Mouse (Mus musculus): ENCODE measurements at regions not wholly inside any gene's neighbourhood (a gene's known extent, or its start where the extent isn't known, plus 50 kb on each side); places are given as distances from the start of the nearest gene placed in this dataset.
A peak's percentile ranks its signal among the peaks of the same experiment; 100 is the strongest.

GRCm38 (mm10) chr13:5229476-5229875, 620.5 kb upstream of the Akr1e1 start:
- no peak for DNase-seq

DNA sequence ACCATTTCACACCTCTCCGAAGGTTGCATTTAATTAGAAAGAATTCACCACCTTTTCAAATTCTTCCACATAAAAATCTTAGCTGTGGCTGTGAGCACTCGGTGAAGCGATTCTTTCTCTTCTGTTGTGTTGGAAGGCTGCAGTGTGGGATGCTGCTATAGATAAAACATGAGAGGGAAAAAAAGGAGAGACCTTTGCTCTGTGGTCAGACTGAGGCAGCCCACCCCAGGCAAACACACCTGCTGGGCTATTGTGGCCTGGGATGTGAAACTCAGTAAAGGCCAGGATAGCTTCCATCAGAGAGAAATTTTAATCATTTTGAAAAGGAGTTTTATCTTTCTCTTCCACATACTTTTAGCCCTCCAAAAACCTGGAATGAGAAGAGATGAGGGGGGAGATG, 625.3 kb upstream of the Akr1e1 start:
- no peak for DNase-seq

GRCm38 (mm10) chr13:5235391-5235790, 625.9 kb upstream of the Klf6 start:
- no peak for DNase-seq

DNA sequence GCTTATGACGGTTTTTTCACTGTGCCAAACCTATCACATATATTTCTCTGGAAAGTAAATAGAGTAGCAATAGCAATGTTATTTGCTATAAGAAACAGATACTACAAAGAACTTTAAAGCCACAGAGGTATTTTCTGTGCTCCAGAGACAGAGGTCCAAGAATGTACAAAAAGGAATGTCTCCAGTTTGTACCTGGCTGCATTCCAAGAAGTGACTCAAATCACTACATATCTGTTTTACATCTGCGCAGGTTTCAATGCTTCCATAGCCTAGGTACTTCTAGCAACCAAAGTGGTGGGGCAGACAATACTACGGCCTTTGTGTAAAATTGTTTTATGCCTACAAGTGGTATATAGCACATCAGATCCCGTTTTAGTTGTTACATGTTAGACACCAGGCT, 620.7 kb upstream of the Klf6 start:
- DNase-seq, result no peak

DNA sequence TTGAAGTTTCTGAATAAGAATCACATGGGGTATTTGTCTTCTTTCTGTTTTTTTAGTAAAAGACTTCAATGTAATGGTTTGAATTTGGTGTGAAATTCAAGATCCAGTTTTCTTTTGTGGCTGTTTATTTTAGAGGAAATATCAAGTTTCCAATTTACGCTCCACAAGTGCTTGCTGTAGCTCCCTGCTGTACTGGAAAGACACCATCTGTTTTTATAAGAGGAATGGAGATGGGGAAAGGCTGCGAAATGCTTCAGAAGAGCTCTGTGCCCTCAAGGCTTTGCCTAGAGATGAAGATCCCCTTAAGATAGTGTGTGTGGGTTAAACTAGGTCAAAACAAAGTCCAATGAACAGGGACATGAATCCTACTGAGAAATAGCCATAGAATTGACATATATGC, 618.5 kb upstream of the Klf6 start:
- DNase-seq, result no peak

DNA sequence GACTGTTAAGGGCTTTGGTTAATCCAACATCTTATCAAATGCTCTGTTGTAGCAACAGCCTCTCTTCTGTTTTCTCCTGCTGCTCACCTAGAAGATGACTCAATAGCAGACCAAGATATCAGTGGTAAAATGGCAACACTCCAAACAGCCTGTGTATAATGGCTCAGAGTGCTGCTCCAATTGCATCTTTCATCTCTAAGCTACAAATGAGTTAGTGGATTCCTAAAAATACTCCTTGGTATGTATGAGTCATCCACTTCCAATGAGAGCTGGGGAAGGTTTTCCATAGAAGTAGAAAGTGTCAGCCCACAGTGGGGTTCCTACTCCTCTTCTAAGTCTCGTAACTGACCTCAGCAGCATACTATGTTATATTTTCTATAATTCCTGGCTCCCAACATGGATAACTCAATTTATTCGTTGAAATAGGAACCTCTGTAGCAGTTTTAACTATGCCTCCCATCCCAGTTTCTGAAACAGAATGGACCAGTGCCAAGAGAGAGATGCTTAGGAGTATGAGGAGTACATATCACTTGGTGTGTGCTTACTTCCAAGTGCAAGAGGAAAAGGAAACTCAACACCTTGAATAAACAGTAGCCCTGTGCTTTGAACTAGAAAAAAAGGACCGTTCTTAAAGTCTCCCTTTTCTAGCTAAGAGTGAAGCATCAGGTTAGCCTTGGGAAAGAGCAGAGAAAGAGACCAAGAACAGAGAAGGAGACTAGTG, 612.5 kb upstream of the Klf6 start:
- DNase-seq, result no peak

DNA sequence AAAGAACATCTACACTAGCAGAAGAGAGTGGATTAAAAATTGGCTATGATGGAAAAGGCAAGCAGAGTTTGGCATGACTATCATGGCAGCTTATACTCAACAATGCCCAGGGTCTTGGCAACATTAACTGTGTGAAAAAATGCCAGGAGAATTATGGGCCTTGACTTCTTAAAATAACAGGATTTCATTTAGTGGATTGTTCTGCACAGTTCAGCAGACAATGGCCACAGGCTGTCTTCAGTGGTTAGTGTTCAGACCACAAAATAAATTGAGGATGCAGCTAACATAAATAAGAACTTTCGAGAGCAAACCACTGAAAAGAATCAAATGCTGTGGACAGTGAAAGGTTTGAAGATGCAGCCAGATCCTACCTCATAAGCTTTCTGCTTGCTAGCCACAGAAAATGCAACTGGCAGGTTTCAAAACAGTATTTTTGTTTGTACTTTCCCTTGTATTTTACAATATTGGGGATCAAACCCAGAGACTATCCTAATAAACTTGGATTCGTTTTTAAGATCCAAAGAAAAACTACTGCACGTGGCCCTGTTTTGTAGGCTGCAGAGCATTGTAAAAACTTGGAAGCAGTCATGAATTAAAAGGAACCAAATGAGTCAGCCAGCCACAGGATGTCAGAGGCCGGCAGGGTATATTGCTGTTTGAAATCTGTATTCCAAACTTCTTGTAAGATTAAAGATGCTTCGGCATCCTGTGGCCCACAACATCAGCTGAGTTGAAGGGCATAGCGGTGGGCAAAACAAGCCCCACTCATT, 603.2 kb upstream of the Klf6 start:
- DNase-seq, result no peak

DNA sequence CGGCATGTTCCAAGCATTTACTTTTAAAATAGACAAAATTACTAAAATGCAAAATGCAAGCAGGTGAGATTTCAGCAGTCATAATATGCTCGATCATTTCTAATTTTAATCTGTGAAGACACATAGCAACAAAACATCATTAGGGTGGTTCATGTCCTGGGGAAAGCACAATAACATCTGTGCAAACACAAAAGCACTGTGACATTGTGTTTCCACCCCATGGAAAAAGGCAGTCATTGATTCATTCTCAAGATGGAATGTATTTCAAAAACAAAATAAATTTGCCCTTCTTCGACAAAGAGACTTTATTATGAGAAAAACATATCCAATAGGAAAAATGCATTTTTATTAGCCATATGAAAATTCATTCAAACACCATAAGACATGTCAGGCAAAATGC, 601.5 kb upstream of the Klf6 start:
- DNase-seq, result no peak

- DNase-seq, result no peak
Measured at GRCm38 (mm10) chr13:5272506-5273192, 588.6 kb upstream of the Klf6 start.

- DNase-seq, result no peak
Measured at GRCm38 (mm10) chr13:5276564-5276963, 584.7 kb upstream of the Klf6 start.

DNA sequence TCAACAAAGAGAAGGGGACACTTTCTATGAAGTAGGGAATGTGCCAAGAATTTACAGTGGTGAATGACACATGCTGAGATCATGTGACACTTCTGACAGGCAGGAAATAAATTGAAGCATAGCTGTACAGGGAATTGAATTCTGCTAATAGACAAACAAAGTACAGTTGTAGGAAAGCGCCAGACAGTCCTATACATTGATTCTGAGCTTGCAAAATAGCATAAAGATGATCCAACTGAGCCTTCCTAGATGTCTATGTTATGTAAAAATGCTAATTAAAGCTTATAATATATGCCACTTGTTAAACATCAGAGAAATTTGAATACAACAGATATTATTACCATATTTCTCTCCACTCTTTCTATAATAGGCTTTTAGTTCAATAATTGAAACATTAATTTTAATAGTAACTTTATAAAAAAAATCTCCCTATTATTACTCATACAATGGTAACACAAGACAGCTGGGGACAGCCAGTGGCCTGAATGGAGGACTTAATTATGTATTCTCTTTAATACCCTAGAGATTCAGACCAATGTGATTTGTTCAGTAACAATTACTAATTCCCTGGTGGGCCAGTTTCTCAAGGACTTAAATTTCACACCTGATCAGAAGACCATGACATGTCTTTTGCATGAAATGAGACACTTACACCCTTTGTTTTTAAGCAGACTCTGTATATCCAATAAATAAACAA, 571.4 kb upstream of the Klf6 start:
- DNase-seq, result no peak

- peak; percentile 29 for DNase-seq
Measured at GRCm38 (mm10) chr13:5302141-5302540, 559.1 kb upstream of the Klf6 start.

GRCm38 (mm10) chr13:5306688-5307087, 554.6 kb upstream of the Klf6 start:
- DNase-seq, result no peak

GRCm38 (mm10) chr13:5313297-5313696, 548.0 kb upstream of the Klf6 start:
- DNase-seq, result no peak

DNA sequence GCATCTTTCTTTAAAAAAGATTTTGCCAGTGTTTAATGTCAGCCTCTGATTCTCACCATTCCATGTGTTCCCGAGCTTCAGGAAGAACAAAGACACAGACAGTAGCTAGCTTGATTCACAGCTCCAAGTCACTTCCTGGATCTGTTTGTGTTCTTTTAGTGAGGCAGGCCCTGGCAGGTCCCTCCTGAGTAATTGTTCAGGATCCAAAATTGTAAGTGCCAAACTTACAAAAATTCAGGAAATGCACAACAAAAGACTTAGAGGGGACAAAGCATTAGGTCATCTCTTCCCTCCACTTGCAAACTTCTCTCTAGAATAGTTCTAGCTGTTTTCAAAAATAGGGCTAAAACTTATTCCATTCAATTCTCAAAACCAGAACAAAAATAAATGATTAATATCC, 546.3 kb upstream of the Klf6 start:
- DNase-seq, result no peak

DNA sequence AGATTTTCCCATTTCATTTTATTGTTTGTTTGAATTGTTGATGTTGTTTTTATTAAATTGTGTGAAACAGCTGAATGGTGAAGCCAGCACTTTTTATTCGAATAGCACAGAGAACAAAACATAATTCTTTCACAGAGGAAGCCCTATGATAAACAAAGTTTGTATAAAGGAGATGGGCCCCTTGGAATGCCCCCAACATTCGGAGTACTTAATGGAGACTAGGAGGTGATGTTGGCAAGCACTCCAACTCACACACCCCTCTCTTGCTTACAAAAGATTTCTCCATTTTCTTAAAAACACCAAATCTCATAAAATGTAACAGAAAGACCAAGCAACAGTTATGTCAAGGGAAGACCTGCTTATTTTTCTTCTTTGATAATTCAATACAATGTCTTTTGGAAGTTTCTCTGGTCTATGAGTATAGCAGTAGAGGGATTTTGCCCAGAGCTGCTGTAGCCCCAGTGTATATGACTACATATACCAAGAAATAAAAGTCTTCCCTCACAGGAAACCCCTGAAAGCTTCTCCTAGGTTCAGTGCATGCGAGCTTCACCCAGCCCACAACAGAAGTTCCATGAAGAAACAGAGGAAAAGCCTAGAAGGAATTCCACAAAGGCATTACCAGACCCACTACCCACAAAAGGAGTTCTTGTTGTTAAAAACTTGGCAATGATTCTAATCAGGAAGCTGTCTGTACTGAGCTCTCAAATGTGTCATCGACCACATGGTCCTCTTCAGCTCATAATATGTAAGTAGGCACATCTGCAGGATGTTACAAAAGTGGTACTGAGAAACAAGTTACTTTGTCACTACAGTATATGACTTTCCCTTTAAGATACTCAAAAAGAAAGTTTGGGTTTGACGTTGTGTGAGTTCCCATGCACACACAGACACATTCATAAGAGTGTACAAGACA, 543.1 kb upstream of the Klf6 start:
- DNase-seq, result no peak

DNA sequence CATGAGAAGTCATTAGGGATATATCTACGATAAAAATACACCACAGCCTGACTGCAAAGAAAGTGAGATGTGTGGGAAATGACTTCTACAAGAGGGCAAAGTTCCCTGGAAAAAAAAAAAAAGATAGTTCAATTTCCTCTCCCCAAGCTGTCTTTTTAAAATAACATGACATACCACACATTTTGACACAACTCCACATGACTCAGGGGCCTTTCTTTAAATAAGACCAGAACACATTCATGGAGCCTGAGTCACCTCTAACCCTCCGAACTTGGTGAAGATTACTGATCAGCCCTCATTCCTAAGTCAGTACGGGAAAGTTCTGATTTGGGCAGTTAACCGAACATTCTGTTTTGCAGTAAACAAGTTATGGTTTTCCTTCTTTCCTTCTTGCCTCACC, 515.6 kb upstream of the Klf6 start:
- DNase-seq, result no peak

DNA sequence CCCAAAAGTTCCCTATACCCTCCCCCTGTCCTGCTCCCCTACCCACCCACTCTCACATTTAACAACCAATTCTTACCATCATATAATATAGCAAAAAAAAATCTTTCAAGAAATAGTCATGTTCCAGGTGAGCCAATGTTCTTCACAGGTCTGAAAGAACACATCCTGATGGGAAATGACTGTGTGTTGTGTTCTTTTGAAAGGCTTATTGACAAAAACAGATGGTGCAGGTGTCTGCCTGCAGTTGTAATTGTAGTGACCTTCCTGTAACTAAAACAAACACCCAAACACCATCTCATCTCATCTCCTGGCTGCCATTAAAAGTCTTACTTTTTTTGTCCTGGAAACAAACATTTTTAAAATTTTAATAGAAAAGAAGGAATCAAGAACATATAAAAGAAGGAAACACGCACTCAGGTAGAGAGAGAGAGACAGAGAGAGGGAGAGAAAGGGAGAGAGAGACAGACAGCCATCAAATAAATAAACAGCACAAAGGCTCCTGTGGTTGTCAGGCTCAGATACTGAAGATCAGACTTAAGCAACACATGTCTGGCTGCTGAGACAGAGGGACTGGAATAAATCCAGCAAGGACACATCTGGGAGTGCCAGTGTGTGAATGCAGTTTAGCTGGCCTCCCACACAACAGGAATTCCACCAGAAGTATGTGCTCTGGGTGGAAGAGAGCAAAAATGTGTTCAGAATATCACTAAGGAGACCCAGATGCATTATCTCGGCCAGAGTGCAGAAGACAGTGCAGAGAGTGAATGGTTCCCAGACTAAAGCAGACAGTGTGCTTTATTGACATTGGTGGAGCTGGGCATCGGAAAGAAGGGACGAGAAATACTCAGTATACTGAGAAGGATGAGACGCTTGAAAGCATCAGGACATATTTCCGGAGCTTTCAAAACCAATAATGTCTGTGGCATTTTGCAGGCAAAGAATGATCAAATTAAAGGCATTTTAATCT, 513.5 kb upstream of the Klf6 start:
- DNase-seq, result no peak

DNA sequence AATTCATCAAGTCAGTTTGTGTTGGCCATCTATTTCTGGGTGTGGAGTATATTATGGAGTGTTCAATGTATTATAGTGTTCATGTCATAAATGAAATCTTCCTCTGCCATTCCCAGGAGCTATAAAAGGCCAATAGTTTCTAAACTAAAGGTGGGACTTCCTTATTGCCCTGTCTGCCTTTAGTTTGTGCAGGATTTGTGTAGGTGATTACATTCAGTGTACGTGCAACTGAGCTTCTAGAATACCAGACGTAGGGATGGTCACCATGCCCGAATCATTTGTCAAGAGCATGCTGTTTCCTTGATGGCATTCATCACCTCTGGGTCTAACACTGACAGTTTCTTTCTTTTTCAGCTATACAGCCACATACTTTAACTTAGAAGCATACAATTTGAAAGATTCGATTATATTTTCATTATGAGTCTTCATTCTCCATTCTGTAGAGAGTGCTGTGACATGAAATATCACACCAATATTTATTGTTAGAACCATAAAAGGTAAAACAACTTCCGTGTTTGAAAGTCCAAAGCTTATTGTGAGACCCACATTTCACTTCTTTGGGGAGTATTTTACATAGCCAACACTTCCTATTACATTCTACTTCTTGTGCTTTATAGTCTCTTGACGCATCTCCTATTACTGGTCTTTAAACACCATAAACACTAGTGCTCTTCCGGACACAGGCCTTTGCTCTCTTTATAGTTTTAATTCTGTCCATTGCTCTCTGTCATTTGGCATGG, 494.1 kb upstream of the Klf6 start:
- no peak for DNase-seq

DNA sequence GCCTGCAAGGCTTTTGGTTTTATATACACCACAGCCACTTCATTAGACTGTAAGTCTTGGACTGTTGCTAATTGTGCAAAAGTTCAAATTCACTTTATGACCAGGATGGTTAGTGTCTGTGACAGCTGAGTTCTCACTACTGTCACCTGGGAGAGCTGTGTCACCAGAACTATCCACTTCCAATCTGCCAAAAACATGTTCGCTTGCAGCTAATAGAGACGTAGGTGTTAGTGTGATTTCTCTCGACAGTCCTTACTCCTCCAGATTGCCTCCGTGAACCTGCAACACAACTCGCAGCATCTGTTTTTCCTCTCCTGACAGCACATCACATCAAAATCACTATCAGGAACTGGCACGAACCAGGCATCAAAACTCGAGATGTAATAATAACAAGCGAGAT, 491.3 kb upstream of the Klf6 start:
- no peak for DNase-seq

All from retina, postnatal 1 day (tissue).